Mouse (Mus musculus) testis, adult 2 months (tissue): Measurements from ENCODE around the gene Creb3l2.

Source experiments
- CTCF ChIP-seq: fragments of 200-500 bp; IDR thresholded peaks from 2 replicates; pipeline ENCODE4 v1.5.1; 2012; ENCODE audit warnings: low read depth, mild to moderate bottlenecking, inconsistent platforms, low read length, moderate library complexity; ENCODE audit not compliant: control insufficient read depth, insufficient read depth, insufficient replicate concordance
- POLR2A ChIP-seq: fragments of 200-500 bp; IDR thresholded peaks from 2 replicates; pipeline ENCODE4 v1.6.1; 2012; ENCODE audit warnings: low read depth, mild to moderate bottlenecking, inconsistent platforms, low read length, moderate library complexity; ENCODE audit not compliant: control insufficient read depth

- TF ChIP-seq POLR2A: no peak
- TF ChIP-seq CTCF: no peak
Observed at GRCm38 (mm10) chr6:37297744-37298482, 144.0 kb downstream of the Creb3l2 start.
